Mouse (Mus musculus) thymus, postnatal 25 days (tissue): ENCODE results near the gene Gltpd2.

Experiments used
- DNase-seq: peaks from one replicate; pipeline ENCODE4 v3.0.0; 2022

The Gltpd2 gene

DNA sequence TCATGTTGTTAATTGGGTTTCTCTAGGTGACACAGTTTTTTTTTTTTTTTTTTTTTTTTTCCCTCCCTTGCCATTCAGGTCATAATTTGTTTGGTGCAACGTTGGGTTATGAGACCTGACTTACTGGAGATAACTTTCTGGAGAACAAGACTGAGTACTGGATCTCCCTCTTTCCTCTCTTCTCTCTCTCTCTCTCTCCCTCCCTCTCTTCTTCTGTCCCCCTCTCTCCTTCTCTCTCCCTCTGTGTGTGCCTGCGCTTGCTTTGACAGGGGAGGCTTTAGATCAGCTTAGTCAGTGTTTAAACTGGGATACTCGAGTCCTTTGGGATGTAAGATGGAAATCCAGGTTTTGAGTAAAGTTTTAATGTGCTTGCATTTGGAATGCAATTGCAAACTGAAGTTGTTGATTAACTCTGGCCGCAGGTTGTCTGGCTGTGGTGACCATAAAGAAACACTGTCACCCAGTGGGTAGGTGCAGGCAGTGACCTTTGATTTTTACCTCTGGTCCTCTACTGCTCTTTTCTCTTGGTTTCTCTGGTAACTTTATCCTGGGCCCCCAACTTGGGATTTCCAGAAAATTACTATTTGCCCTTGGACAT, 45.4 kb downstream of the Gltpd2 start:
- DNase-seq: no peak

DNA sequence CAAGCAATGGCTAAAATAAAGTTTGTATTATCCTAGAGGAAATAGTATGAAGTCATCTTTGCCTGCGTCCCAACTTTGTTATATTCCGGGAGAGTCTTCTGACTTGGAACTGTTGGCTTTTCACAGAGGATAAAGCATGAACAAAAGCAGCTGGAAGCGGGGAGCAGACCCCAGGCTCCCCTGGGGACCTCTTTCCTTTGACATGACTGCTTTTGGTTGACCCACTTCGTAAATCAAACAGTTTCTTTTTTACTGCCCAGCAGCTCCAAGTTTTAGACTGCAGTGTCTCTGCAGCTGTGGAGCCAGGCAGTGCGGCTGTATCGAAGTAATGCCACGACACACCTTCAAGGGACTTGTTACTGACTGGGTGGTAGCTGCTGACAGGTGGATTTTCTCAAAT, 47.6 kb downstream of the Gltpd2 start:
- no peak for DNase-seq
